Mouse (Mus musculus) forebrain, embryonic 16.5 days (tissue): ENCODE results near the gene Ppp1cb. TPM values are rescaled to one million over a fixed set of nuclear protein-coding genes. Genes with fewer than 3 reads are reported as not detected.

Experiments
- ATAC-seq: fragments of 200-750 bp; cut with Nextera tagmentation; 2 replicates; pipeline ENCODE4 v1.8.0; 2017; ENCODE audit warnings: mild to moderate bottlenecking, moderate library complexity
- H3K27ac ChIP-seq: fragments of 300-500 bp; sonication (generic); 2 replicates; pipeline ENCODE4 v1.5.1; 2014; ENCODE audit warnings: low read length, control low read depth
- H3K27me3 ChIP-seq: fragments of 300-500 bp; sonication (generic); replicated peaks from 2 replicates; pipeline ENCODE4 v1.6.1; 2014; ENCODE audit warnings: low read length; ENCODE audit not compliant: control insufficient read depth, insufficient read depth
- H3K36me3 ChIP-seq: fragments of 300-500 bp; sonication (generic); 2 replicates; pipeline ENCODE4 v1.6.1; 2014; ENCODE audit not compliant: control insufficient read depth, insufficient read depth
- H3K4me1 ChIP-seq: fragments of 300-500 bp; sonication (generic); replicated peaks from 2 replicates; pipeline ENCODE4 v1.6.1; 2014; ENCODE audit warnings: low read length; ENCODE audit not compliant: control insufficient read depth, insufficient read depth
- H3K4me2 ChIP-seq: fragments of 300-500 bp; sonication (generic); 2 replicates; pipeline ENCODE4 v1.6.1; 2014; ENCODE audit warnings: mild to moderate bottlenecking, low read length, control low read depth
- H3K4me3 ChIP-seq: fragments of 300-500 bp; sonication (generic); replicated peaks from 2 replicates; pipeline ENCODE4 v1.5.1; 2014; ENCODE audit warnings: mild to moderate bottlenecking, low read length, control low read depth
- H3K9ac ChIP-seq: fragments of 300-500 bp; sonication (generic); replicated peaks from 2 replicates; pipeline ENCODE4 v1.6.1; 2014; ENCODE audit warnings: low read depth, low read length, control low read depth
- H3K9me3 ChIP-seq: fragments of 300-500 bp; sonication (generic); 2 replicates; pipeline ENCODE4 v1.6.1; 2016; ENCODE audit warnings: low read length; ENCODE audit not compliant: control insufficient read depth
- WGBS: fragments of 180-500 bp; shearing (Covaris S2); extraction: QIAGEN DNeasy Blood & Tissue Kit; methylation state at CpG from one replicate; pipeline ENCODE4 v1.1.7; 2014; 5-methylcytosine and 5-hydroxymethylcytosine counted together
- polyA plus RNA-seq: library from polyadenylated mRNA; unstranded; fragments of >200 nt; fragmentation: Nextera tagmentation; extraction: Ambion mirVana; gene quantifications from 2 replicates; pipeline ENCODE4 v1.2.1, GENCODE M21; 2015

The Ppp1cb gene
- polyA plus RNA-seq, 1 experiment from 2014 or later, result 216 TPM

- Histone ChIP-seq H3K27me3 (no peaks in the 10 kb centered on the region), H3K4me1 (no peaks in the 10 kb centered on the region), H3K9me3 (no peaks in the 10 kb centered on the region), H3K9ac (no peak overlapping the region), H3K27ac (no peak overlapping the region), H3K4me3 (no peak overlapping the region), H3K36me3 (no peaks in the 10 kb centered on the region), H3K4me2 (no peak overlapping the region)
- WGBS, result 96% methylated on average over 2 of the region's 2 CpGs
- no peak for ATAC-seq
Observed at GRCm38 (mm10) chr5:32549449-32549848, 90.8 kb downstream of the Ppp1cb start.

- H3K9me3 ChIP-seq, result no peaks in the 10 kb centered on the region
- no peaks in the 10 kb centered on the region for H3K4me1 ChIP-seq
- no peaks in the 10 kb centered on the region for H3K36me3 ChIP-seq
- no peak overlapping the region for H3K9ac ChIP-seq
- no peak overlapping the region for H3K4me2 ChIP-seq
- no peak overlapping the region for H3K27ac ChIP-seq
- H3K4me3 ChIP-seq, result no peak overlapping the region
- H3K27me3 ChIP-seq, result no peaks in the 10 kb centered on the region
- no peak for ATAC-seq
- WGBS, result 86% methylated on average over 1 of the region's 1 CpGs
Observed at GRCm38 (mm10) chr5:32564697-32565096, 106.1 kb downstream of the Ppp1cb start.

Other genes with a start within 250 kb of the Ppp1cb start
- gene Plb1, start 226.1 kb upstream of the Ppp1cb start, polyA plus RNA-seq, result 0.04 and 0.07 TPM in 2 replicates
- gene Yes1, start 152.3 kb downstream of the Ppp1cb start, polyA plus RNA-seq, result 20.6 and 23.8 TPM in 2 replicates